Mouse (Mus musculus): ENCODE data around the gene Rint1. TPM values are rescaled to one million over a fixed set of nuclear protein-coding genes. Genes with fewer than 3 reads are reported as not detected.
"Not testable (repeated sequence)": the region's sequence is repeated elsewhere in the genome, so short reads cannot be mapped to it uniquely, and the experiment has no call there.

The Rint1 gene
- polyA plus RNA-seq, 1 experiment from 2014 or later: 39.3 TPM

DNA sequence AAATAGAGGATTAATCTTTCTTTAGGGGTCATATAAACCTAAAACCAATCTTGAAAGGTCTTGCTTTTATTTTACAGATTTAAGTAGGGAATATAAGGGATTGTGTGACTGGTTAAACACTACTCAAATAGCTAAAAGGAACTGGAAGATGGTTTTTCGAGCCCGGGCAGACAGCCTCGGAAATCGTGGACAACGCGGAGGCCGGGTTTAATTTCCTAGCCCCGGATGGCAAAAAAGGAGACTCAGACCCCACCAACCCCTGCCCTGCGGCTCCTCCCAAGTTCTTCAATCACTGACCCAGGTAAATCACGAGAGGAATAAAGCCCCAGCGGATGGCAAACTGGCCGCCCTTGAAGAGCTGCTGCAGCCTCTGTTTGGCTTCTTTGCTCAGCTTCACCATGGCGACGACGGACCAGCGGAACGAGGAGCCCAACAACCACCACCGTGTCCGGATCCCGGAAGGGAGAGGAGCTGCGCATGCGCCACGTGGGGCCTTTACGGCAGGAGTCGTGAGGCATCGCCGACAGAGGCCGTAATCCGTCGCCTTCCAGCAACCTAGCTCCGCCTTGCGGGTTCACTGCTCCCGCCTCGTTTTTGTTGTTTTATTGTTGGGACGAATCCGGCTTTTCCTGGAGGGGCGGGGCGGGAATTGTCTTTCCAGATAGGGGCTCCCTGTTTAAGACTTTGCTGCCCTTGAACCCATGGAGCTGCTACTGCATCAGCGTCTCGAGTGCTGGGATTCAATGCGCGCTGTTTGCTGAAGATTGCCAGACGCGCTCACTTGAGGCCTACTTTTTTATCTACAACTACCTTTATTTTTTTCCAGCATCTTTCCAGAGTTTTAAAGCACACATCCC is 56.4 kb downstream of the Rint1 start, which contains the start of gene Tomm7:
Tomm7 (minus strand) TSS at position 488 of the 857 bp plus-strand sequence.
- Histone ChIP-seq H3K4me1 (ENCODE audit: control insufficient read depth, insufficient read depth, low read length) (peaks cover 5% of the 10 kb centered on the region), H3K36me3 (ENCODE audit: control insufficient read depth, insufficient read depth, low read length) (no peaks in the 10 kb centered on the region), H3K9me3 (replicated peaks; ENCODE audit: control insufficient read depth, low read length) (no peaks in the 10 kb centered on the region), H3K4me3 (replicated peaks; ENCODE audit: low read length) (peak within 1 kb of the TSS; percentile 90), H3K4me2 (ENCODE audit: low read depth, low read length) (peak within 1 kb of the TSS; percentile 86), H3K9ac (ENCODE audit: low read length) (peak within 1 kb of the TSS; percentile 87), H3K27ac (ENCODE audit: low read length) (peak within 1 kb of the TSS; percentile 86), H3K27me3 (ENCODE audit: control insufficient read depth, insufficient read depth, low read length) (no peaks in the 10 kb centered on the region)
- WGBS: under 1% methylated on average over 44 of the region's 44 CpGs
- ATAC-seq (ENCODE audit: insufficient read depth, low FRiP score): peak; percentile 97

DNA sequence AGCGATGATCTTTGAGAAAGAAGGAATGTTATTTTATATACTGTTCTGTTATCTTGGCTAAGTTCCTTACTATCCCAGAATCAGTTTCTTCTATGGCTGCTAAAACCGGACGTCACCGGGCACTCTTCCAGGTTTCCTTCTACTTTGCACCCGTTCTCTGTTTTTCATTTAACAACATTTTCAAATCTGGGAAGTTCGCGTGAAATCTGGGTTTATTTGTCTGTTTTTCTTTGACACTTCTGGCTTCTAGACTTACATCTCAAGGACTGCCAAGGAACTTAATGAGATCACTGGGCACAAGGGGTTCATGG is 57.0 kb downstream of the Rint1 start:
- no peaks in the 10 kb centered on the region for H3K27me3 ChIP-seq (ENCODE audit: control insufficient read depth, insufficient read depth, low read length)
- ATAC-seq (ENCODE audit: insufficient read depth, low FRiP score): peak; percentile 4; the same call in 1 of the 2 replicates
- peaks cover 5% of the 10 kb centered on the region for H3K4me1 ChIP-seq (ENCODE audit: control insufficient read depth, insufficient read depth, low read length)
- 22% methylated on average over 7 of the region's 7 CpGs for WGBS
- peak overlapping the region; percentile 87 for H3K9ac ChIP-seq (ENCODE audit: low read length)
- H3K4me2 ChIP-seq (ENCODE audit: low read depth, low read length): peak overlapping the region; percentile 56
- no peaks in the 10 kb centered on the region for H3K9me3 ChIP-seq (replicated peaks; ENCODE audit: control insufficient read depth, low read length)
- peak overlapping the region; percentile 90 for H3K4me3 ChIP-seq (replicated peaks; ENCODE audit: low read length)
- peak overlapping the region; percentile 76 for H3K27ac ChIP-seq (ENCODE audit: low read length)
- H3K36me3 ChIP-seq (ENCODE audit: control insufficient read depth, insufficient read depth, low read length): no peaks in the 10 kb centered on the region

DNA sequence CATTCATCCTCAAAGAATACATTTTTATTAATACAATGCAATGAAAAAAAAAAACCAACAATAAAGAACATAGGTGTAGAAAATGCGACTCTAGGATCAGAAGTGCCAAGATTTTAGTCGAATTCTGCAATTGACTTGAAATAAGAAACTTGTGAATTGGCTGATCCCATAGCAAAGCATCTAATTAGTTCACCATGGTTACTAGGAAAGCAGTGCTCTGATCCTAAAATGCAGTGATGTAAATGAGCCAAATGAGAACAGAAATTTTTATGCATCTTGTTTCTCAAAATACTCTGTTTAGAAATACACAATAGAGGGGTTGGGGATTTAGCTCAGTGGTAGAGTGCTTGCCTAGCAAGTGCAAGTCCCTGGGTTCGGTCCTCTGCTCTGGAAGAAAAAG is 57.6 kb downstream of the Rint1 start:
- no peaks in the 10 kb centered on the region for H3K36me3 ChIP-seq (ENCODE audit: control insufficient read depth, insufficient read depth, low read length)
- H3K4me3 ChIP-seq (replicated peaks; ENCODE audit: low read length): no peak overlapping the region
- peaks cover 5% of the 10 kb centered on the region for H3K4me1 ChIP-seq (ENCODE audit: control insufficient read depth, insufficient read depth, low read length)
- peak overlapping the region; percentile 76; the same call in 1 of the 2 replicates for H3K27ac ChIP-seq (ENCODE audit: low read length)
- no peaks in the 10 kb centered on the region for H3K9me3 ChIP-seq (replicated peaks; ENCODE audit: control insufficient read depth, low read length)
- 85% methylated on average over 3 of the region's 3 CpGs for WGBS
- no peak overlapping the region for H3K9ac ChIP-seq (ENCODE audit: low read length)
- H3K27me3 ChIP-seq (ENCODE audit: control insufficient read depth, insufficient read depth, low read length): no peaks in the 10 kb centered on the region
- no peak for ATAC-seq (ENCODE audit: insufficient read depth, low FRiP score)
- H3K4me2 ChIP-seq (ENCODE audit: low read depth, low read length): no peak overlapping the region

DNA sequence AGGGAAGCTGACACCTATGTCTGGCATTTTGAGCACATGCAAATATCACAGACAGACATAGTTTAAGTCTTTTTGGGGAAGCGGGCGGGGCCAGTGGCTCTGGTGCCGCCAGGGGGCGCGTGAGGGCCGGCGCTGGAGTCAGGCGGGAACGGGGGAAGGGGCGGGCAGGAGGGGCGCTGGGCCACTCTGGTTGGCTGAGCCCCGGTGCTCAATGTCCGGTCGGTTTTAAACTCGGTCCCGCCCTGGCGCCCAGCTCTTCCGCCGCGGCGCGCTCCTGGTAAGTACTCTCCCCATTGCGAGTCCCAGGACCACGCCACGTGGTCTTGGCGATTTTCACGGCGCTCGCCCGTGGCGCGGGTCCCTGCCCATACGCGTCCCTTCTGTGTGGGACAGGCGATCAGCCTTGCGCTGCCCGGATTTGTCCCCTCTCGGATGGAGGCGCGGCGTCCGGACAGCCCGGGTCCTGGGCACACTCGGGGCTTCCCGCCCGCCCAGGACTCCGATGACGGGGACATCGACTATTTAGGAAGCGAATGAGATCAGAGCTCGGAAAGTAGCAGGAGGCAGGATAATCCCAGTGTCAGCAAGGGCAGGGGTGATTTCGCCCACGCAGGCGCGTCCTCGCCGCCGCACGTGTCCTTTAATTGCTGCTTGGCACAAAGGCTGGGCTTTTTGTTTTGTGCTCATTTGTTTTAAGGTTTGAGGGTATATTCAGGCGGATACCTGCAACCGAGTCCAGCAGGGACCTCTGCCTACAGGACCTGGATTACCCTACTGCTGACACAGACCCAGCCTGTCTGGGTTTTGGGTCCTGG is 63.0 kb downstream of the Rint1 start:
- H3K27me3 ChIP-seq (ENCODE audit: control insufficient read depth, insufficient read depth, low read length): no peaks in the 10 kb centered on the region
- H3K9ac ChIP-seq (ENCODE audit: low read length): peak overlapping the region; percentile 84
- H3K4me2 ChIP-seq (ENCODE audit: low read depth, low read length): peak overlapping the region; percentile 71
- peaks cover 4% of the 10 kb centered on the region; the same call in 1 of the 2 replicates for H3K4me1 ChIP-seq (ENCODE audit: control insufficient read depth, insufficient read depth, low read length)
- H3K4me3 ChIP-seq (replicated peaks; ENCODE audit: low read length): peak overlapping the region; percentile 92
- ATAC-seq (ENCODE audit: insufficient read depth, low FRiP score): peak; percentile 99
- H3K27ac ChIP-seq (ENCODE audit: low read length): peak overlapping the region; percentile 78
- WGBS: under 1% methylated on average over 61 of the region's 61 CpGs
- no peaks in the 10 kb centered on the region for H3K9me3 ChIP-seq (replicated peaks; ENCODE audit: control insufficient read depth, low read length)
- H3K36me3 ChIP-seq (ENCODE audit: control insufficient read depth, insufficient read depth, low read length): peaks cover 14% of the 10 kb centered on the region

DNA sequence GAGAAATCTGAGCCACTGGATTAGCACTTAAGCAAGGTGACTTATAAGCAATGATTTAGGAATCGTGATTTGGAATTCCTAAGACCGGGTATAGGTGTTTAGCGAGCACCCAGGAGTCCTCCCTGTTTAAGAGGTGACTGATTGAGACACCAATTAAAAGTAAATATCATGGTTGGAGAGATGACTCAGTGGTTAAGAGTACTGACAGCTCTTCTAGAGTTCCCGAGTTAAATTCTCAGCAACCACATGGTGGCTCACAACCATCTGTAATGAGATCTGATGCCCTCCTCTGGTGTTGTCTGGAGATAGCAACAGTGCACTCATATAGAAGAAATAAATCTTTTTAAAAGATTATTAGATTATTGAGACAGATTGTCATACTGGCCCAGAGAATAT is 63.6 kb downstream of the Rint1 start:
- not testable (repeated sequence) for ATAC-seq (ENCODE audit: insufficient read depth, low FRiP score); H3K9me3 ChIP-seq (replicated peaks; ENCODE audit: control insufficient read depth, low read length); H3K4me1 ChIP-seq (ENCODE audit: control insufficient read depth, insufficient read depth, low read length); H3K27me3 ChIP-seq (ENCODE audit: control insufficient read depth, insufficient read depth, low read length)
- H3K9ac ChIP-seq (ENCODE audit: low read length): peak overlapping the region; percentile 84
- H3K4me2 ChIP-seq (ENCODE audit: low read depth, low read length): peak overlapping the region; percentile 71
- peak overlapping the region; percentile 92 for H3K4me3 ChIP-seq (replicated peaks; ENCODE audit: low read length)
- 4% methylated on average over 4 of the region's 4 CpGs for WGBS
- H3K27ac ChIP-seq (ENCODE audit: low read length): peak overlapping the region; percentile 78; the same call in 1 of the 2 replicates
- peaks cover 14% of the 10 kb centered on the region for H3K36me3 ChIP-seq (ENCODE audit: control insufficient read depth, insufficient read depth, low read length)

DNA sequence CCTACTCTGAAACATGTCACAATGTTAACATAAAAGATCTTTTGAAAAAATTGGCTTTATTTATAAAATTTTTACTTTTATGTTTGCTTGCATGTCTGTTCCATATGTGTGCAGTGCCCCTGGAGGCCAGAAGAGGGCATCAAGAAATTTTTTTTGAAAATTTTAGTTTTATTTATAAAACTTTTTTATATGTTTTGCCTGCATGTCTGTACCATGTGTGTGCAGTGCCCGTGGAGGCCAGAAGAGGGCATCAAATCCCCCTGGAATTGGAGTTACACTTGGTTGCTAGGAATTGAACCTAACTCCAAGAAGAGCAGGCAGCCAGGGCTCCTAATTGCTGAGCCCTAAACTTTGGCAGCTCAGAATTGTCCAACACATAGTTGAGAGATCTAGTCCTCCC is 65.4 kb downstream of the Rint1 start:
- ATAC-seq (ENCODE audit: insufficient read depth, low FRiP score); H3K4me2 ChIP-seq (ENCODE audit: low read depth, low read length); H3K27me3 ChIP-seq (ENCODE audit: control insufficient read depth, insufficient read depth, low read length); H3K4me1 ChIP-seq (ENCODE audit: control insufficient read depth, insufficient read depth, low read length); H3K9ac ChIP-seq (ENCODE audit: low read length); H3K27ac ChIP-seq (ENCODE audit: low read length); H3K9me3 ChIP-seq (replicated peaks; ENCODE audit: control insufficient read depth, low read length); H3K4me3 ChIP-seq (replicated peaks; ENCODE audit: low read length): not testable (repeated sequence)
- 88% methylated on average over 1 of the region's 1 CpGs for WGBS
- H3K36me3 ChIP-seq (ENCODE audit: control insufficient read depth, insufficient read depth, low read length): peaks cover 14% of the 10 kb centered on the region

DNA sequence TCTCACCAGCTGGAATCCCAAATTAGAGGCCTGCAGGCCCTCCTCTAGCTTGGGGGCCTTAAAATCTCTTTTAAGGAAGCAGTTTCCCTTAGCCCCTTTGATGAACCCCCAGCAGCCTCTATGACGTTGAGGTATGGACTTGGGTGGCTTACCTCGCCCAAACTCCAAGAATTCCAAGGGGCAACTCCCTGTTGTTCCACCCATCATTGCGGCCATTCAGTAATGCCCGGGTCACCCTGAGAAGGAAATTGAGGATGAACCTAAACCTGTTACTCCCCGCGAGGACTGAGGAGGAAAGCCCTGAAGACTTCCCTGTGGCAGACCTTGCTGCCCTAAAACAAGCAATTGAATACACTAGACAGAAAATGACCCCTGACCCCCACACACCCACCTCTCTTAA is 68.0 kb downstream of the Rint1 start:
- H3K4me3 ChIP-seq (replicated peaks; ENCODE audit: low read length): no peak overlapping the region
- no peak overlapping the region for H3K9ac ChIP-seq (ENCODE audit: low read length)
- H3K4me2 ChIP-seq (ENCODE audit: low read depth, low read length): no peak overlapping the region
- no peaks in the 10 kb centered on the region for H3K9me3 ChIP-seq (replicated peaks; ENCODE audit: control insufficient read depth, low read length)
- no peak for ATAC-seq (ENCODE audit: insufficient read depth, low FRiP score)
- peaks cover 14% of the 10 kb centered on the region for H3K36me3 ChIP-seq (ENCODE audit: control insufficient read depth, insufficient read depth, low read length)
- H3K27me3 ChIP-seq (ENCODE audit: control insufficient read depth, insufficient read depth, low read length): no peaks in the 10 kb centered on the region
- no peak overlapping the region for H3K27ac ChIP-seq (ENCODE audit: low read length)
- H3K4me1 ChIP-seq (ENCODE audit: control insufficient read depth, insufficient read depth, low read length): peaks cover 4% of the 10 kb centered on the region; the same call in 1 of the 2 replicates
- WGBS: 84% methylated on average over 6 of the region's 6 CpGs

DNA sequence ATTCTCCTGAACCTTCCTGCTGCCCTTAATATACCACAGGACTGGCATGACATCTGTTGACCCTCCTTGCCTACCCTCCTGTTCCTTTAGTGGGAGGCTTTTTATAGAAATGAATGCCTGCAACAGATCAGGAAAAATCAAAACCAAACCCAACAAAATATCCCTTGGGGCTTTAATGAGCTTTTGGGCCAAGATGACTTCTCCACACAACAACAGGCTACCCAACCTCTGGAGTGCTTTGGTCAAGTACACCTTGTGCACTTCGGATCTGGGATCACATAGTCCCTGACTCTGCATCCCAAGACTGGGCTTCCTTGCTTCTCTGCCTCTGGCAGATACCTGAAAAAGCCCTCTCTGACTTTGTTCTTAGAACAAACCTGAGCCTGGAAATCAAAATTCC is 68.7 kb downstream of the Rint1 start:
- H3K4me1 ChIP-seq (ENCODE audit: control insufficient read depth, insufficient read depth, low read length): peaks cover 4% of the 10 kb centered on the region; the same call in 1 of the 2 replicates
- no peaks in the 10 kb centered on the region for H3K9me3 ChIP-seq (replicated peaks; ENCODE audit: control insufficient read depth, low read length)
- H3K4me2 ChIP-seq (ENCODE audit: low read depth, low read length): no peak overlapping the region
- no peak overlapping the region for H3K9ac ChIP-seq (ENCODE audit: low read length)
- no peaks in the 10 kb centered on the region for H3K27me3 ChIP-seq (ENCODE audit: control insufficient read depth, insufficient read depth, low read length)
- no peak overlapping the region for H3K4me3 ChIP-seq (replicated peaks; ENCODE audit: low read length)
- no peak overlapping the region for H3K27ac ChIP-seq (ENCODE audit: low read length)
- WGBS: 100% methylated on average over 1 of the region's 1 CpGs
- H3K36me3 ChIP-seq (ENCODE audit: control insufficient read depth, insufficient read depth, low read length): peaks cover 14% of the 10 kb centered on the region
- ATAC-seq (ENCODE audit: insufficient read depth, low FRiP score): no peak

DNA sequence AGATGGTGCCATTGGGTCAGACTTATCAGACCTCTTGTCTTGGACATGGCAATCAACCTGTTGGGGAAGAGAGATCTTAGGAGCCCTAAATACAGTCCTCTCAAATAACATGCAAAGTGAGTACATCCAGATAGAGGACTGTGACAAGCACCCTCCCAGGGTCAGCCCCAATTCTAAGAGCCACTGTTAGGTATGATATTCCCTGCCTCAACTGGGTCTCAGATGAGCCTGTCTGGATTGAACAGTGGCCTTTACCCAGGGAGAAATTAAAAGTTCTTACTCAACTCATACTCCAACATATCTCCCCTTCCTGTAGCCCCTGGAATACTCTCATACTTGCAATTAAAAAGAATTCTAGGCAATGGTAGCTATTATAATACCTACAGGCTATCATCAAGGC is 69.7 kb downstream of the Rint1 start:
- Histone ChIP-seq H3K9ac (ENCODE audit: low read length) (no peak overlapping the region), H3K4me1 (ENCODE audit: control insufficient read depth, insufficient read depth, low read length) (peaks cover 6% of the 10 kb centered on the region; the same call in 1 of the 2 replicates), H3K4me2 (ENCODE audit: low read depth, low read length) (no peak overlapping the region), H3K27ac (ENCODE audit: low read length) (no peak overlapping the region), H3K27me3 (ENCODE audit: control insufficient read depth, insufficient read depth, low read length) (no peaks in the 10 kb centered on the region), H3K9me3 (replicated peaks; ENCODE audit: control insufficient read depth, low read length) (no peaks in the 10 kb centered on the region), H3K36me3 (ENCODE audit: control insufficient read depth, insufficient read depth, low read length) (peaks cover 14% of the 10 kb centered on the region), H3K4me3 (replicated peaks; ENCODE audit: low read length) (no peak overlapping the region)
- no peak for ATAC-seq (ENCODE audit: insufficient read depth, low FRiP score)

Measured in stomach, embryonic 16.5 days (tissue).